Comparison of ENCODE assay signal across 11 mouse cellular contexts in genomic region chr2:150439084-150439483, GRCm38 (mm10). TPM values are rescaled to one million over a fixed set of nuclear protein-coding genes. Genes with fewer than 3 reads are reported as not detected.
DNase-seq lines count a peak whose midpoint lies in the region; ATAC-seq and TF ChIP-seq lines count a peak whose summit lies in the region.
"Not testable (repeated sequence)": the region's sequence is repeated elsewhere in the genome, so short reads cannot be mapped to it uniquely, and the experiment has no call there.
"Had no signal": no experiment of that assay in that cellular context is flagged by ENCODE, and none has a peak within 500 bp of the region (broad histone marks: within the 10 kb centered on the region; RNA-seq: fewer than 3 reads in every experiment).

No protein-coding gene starts in this region.

- not testable (repeated sequence) for H3K4me3 ChIP-seq in liver, embryonic 13.5 days (replicated peaks); liver, postnatal 0 days (ENCODE audit: low read depth, low read length)

- TF ChIP-seq EP300 in liver, postnatal 0 days (IDR thresholded peaks at IDR 0.05; ENCODE audit: low read depth), result not testable (repeated sequence)

- not testable (repeated sequence) for H3K27ac ChIP-seq in liver, embryonic 13.5 days; liver, postnatal 0 days (ENCODE audit: low read depth)

- H3K27me3 ChIP-seq in liver, embryonic 13.5 days; liver, postnatal 0 days (ENCODE audit: insufficient read depth, low read length): not testable (repeated sequence)

- peak; percentile 38 for DNase-seq in 3134 (ENCODE audit: extremely low read depth, insufficient read length, low spot score)
- DNase-seq in NIH3T3 (ENCODE audit: low read depth), result peak; percentile 2
- DNase-seq in adrenal gland, postnatal 10 days, result peak; percentile 6
- peak; percentile 81 for DNase-seq in heart, adult 11 months
- DNase-seq in liver, embryonic 13.5 days; liver, postnatal 0 days: not testable (repeated sequence)
- DNase-seq in urinary bladder, postnatal 14 days (ENCODE audit: low spot score), result peak; percentile 3

- 42% methylated on average over 1 of the region's 1 CpGs for WGBS in liver, embryonic 13.5 days (ENCODE audit: insufficient replicate concordance)
- 47% methylated on average over 1 of the region's 1 CpGs for WGBS in liver, postnatal 0 days (ENCODE audit: insufficient replicate concordance)

- not testable (repeated sequence) for H3K4me2 ChIP-seq in liver, embryonic 13.5 days; liver, postnatal 0 days (ENCODE audit: low read depth, low read length)

- not testable (repeated sequence) for H3K36me3 ChIP-seq in liver, embryonic 13.5 days; liver, postnatal 0 days (replicated peaks; ENCODE audit: insufficient read depth, low read length)

- not testable (repeated sequence) for H3K9ac ChIP-seq in liver, embryonic 13.5 days; liver, postnatal 0 days (replicated peaks)

- ATAC-seq in liver, embryonic 13.5 days (ENCODE audit: low read depth), result peak; percentile 58; the same call in 1 of the 2 replicates
- peak; percentile 62; the same call in 1 of the 2 replicates for ATAC-seq in liver, postnatal 0 days

- H3K9me3 ChIP-seq in liver, embryonic 13.5 days (replicated peaks); liver, postnatal 0 days (ENCODE audit: low read length): not testable (repeated sequence)

- H3K4me1 ChIP-seq in liver, embryonic 13.5 days (replicated peaks); liver, postnatal 0 days (ENCODE audit: insufficient read depth): not testable (repeated sequence)

- TF ChIP-seq CTCF in liver, postnatal 0 days (IDR thresholded peaks at IDR 0.05; ENCODE audit: low read depth), result not testable (repeated sequence)

RNA-seq across cellular contexts. Expression of gene Zfp442, which starts 12.2 kb away (rescaled TPM):
- 1 to 10 TPM; 3.9 to 6.1 TPM for total RNA-seq in adrenal gland, postnatal 10 days (2021)
- 0.98 and 1.5 TPM in 2 replicates for polyA plus RNA-seq in liver, embryonic 13.5 days (2015; fragmentation: Nextera tagmentation; extraction: Ambion mirVana)
- polyA plus RNA-seq in liver, postnatal 0 days (2015; fragmentation: Nextera tagmentation; extraction: Ambion mirVana), result 0.58 and 0.62 TPM in 2 replicates

RNA-seq across cellular contexts. Expression of gene Zfp345, which starts 45.8 kb away (rescaled TPM):
- total RNA-seq in adrenal gland, postnatal 10 days (2021), result 1 to 10 TPM in 1 of 2 experiments, under 1 TPM in 1; 0.78 to 1.1 TPM
- polyA plus RNA-seq in liver, embryonic 13.5 days (2015; fragmentation: Nextera tagmentation; extraction: Ambion mirVana), result 0.05 and 0.16 TPM in 2 replicates
- 0.04 TPM in 1 of 2 replicates, not detected in the other for polyA plus RNA-seq in liver, postnatal 0 days (2015; fragmentation: Nextera tagmentation; extraction: Ambion mirVana)
- polyA plus RNA-seq: forebrain, embryonic 12.5 days; forebrain, embryonic 16.5 days; frontal cortex, adult 2 months; intestine, embryonic 15.5 days had no signal
